Mouse (Mus musculus) CD8-positive naive resting alpha-beta T cell, adult 2 months (primary cell): Measurements from ENCODE around the gene Car6.

Experiments used
- DNase-seq, 2 experiments: peaks; one replicate each; pipeline ENCODE4 v3.0.0; 2022; ENCODE audit warnings: low read depth in 2 of 2, low spot score in 2 of 2

Gene Car6

DNA sequence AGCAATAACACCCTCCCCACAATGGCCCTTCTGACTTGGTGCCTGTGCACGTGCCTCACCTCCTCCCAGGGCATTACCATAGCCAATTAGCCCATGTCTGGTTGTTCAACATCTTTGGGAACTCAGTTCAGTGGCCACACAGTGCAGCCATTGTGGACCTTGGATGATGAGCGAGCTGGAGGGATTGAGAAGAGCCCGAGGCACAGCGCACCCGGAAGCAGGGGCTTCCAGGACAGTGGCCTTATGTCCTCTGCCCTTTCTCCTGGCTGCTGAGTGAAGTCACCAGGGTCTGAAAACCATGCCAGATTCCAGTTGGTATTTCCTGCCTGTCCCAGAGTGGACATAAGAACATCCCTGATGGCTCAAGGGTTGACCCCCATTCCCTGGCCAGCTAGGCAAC is at the start of gene Car6:
Gene Car6 (minus strand): TSS at position 101 of the 400 bp plus-strand sequence.
- DNase-seq, result no peak

DNA sequence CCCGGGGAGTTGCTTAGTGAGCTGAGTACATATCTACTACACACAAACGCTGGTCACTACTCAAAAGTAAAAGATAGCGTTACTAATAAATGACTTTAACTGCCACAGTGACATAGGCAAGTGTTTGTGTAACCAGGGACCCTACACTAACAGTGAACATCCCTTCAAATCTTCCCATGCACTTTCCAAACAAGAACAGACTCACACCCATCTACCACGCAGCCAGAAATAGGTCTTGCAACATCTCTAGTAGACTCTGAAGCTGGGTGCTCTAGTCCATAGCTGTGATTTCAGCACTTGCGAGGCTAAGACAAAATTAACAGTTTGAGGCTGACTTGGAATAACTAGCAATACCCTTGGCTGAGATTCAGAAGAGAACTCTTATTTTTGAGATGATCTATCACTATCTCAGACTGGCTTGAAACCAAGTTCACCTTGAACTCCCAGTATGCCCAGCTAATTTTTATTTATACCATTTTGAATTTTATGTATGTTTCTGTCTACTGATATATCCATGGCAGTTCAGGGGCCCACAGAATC is 48.7 kb upstream of the Car6 start:
- DNase-seq, result no peak

DNA sequence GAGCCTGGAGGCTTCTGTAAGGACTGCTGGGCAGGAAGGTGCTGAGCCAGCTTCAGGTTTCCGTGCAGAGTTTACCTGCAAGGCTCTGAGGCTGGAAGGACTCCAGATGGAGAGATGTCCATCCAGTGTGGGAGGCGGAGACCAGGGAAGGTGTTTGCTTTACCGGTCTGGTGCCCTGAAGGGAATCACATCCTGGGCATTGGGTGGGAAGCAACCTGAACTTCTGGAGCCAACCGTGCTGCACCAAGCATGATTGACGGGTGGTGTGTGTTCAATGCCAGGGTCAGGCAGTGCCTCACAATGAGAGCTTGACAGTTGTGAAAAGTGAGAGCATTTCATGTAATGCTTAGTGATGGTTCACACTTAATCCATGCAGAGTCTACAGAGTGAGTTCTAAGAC is 47.8 kb upstream of the Car6 start:
- no peak for DNase-seq

DNA sequence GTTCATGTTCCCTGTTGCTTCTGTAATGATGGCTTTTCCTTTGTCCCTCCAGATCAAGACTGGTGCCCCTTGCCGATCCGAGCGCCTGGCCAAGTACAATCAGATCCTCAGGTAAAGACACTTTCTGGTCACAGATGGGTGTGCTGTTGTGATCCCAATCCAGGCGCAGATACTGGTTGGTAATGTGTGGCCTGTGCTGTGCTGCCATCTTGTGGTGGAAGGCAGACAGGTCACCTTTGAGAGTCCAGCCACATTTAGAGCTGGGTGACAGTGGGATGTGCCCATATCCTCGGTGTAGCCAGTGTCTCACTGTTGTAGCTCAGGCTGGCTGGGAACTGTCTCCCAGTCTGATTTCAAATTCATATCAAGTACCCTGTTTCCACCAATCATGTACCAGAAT is 46.9 kb upstream of the Car6 start:
- peak; percentile 55 to 70 for DNase-seq

DNA sequence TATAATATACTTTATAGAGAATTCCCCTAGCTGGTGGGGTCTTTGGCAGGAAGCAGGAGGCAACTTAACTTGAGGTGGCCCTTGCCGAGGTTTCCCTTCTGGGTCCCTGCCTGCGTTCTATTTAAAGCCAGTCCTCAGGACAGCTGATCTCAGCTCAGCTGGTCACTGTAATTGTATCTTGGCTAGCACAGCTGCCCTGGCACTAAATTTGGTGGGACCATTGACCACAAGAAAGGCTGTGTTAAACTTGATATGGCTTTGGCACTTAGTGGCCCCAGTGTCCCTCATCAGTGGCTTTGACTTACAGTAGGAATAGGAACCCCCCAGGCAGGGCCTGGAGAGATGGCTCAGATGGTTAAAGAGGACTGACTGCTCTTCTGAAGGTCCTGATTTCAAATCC is 44.7 kb upstream of the Car6 start:
- no peak for DNase-seq

DNA sequence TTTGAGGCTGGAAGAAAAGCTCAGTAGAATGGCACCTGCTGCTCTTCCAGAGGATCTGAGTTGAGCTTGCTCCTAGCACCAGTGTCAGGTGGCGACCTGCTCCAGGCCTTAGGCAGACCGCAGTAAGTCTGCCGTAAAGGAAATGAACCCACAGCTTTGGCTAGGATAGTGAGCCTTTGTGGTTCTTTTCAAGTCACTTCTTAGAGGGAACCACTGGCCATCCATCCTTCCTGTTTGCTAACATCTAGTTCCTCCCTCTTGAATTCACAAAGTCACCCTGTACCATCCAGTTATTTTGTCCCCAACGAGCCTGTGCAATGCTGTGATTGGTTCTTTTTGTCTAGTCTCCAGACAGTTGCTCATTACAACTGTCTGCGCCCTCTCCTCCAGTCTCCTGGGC is 41.6 kb upstream of the Car6 start:
- no peak for DNase-seq

DNA sequence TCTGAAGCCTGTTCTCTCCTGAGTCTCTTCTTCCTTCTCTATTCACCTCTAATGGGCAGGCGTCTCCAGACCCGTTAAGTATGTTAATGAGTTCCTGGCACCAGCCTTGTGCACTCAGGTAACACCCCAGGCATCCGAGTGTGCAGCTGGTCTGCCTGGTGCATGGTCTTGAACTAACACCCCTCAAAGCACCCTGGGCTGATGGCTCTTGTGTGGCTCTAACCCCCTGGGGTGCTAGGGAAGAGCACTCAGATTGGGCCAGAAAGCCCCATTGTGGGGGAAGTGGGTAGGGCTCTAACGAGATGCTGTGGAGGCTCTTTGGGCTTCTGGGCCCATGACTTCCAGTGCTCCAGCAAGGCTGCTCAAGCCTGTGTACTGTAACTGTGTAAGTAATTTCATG is 40.6 kb upstream of the Car6 start:
- no peak for DNase-seq

DNA sequence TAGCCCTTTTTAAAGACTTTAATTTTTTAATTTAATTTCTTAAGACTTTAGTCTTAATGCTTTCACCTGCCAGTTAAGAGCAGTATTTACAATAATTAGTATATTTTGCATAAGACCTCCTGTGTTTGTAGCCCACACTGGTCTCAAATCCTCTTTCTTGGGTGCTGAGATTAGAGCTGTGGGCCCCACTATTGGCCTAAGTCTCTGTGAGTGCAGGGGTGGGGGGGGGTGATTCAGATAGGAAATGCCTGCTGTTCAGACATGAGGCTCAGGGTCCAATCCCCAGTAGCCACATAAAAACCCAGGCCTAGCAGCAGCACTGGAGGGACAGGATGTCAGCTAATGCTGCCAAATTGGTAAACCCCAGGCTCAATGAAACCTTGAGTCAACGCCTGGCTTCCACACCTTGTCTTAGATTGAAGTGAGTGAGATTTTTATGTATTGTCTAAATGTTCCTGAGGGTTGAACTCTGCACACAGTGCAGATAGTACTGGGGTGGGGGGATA is 39.3 kb upstream of the Car6 start:
- no peak for DNase-seq

DNA sequence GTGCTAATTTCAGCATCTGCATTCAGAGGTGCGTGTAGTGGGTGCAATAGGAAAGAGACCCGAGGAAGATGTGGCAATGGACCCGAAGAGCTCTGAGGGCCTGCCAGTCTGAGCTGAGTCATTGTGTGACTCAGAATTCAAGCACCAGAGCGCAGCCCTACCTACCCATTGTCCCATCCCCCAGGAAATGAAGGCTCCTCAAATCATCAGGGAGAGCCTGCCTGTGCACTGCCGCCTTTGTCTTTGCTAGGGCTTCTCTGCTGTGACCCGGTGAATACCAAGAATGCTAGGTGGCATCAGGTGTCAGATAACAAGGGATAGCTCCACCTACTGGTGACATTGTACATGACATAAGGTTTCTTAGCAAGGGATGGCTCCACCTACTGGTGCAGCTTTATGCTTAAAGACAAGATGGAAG is 38.8 kb upstream of the Car6 start:
- peak; percentile 86 to 92 for DNase-seq

DNA sequence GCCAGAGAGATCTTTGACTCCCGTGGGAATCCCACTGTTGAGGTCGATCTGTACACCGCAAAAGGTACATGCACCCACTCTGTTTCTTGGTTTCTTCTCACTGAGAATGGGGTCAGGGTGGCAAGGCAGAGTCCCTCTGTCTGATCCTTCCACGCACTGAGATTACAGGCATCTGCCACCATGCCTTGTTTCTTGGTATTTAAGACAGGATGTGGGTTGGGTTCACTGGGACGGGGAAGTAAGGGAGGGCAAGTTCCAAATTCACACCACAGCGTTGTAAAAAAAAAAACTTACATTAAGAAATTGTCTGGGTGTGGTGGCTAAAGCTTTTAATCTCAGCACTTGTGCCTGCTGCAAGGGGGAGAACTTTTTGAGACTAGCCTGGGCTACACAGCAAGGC is 38.4 kb upstream of the Car6 start:
- peak; percentile 28 to 43 for DNase-seq

DNA sequence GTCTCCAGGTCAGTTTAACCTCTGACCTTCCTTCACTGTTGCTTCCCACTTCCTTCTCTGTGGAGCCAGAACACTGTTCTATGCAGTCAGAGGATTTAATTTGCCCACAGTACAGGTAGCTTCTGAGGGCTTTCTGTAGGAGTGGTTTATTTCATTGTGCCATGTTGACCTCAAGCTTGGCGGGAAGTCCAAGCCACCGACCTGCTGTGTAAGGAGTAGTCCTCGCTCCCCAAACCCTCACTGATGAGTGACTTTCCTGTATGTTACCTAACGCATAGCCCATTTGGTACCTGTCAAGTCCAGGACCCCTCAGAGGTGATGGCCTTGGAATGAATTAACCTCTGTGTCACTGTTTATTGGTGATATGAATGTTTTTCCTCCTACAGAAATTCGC is 38.0 kb upstream of the Car6 start:
- DNase-seq, result no peak

DNA sequence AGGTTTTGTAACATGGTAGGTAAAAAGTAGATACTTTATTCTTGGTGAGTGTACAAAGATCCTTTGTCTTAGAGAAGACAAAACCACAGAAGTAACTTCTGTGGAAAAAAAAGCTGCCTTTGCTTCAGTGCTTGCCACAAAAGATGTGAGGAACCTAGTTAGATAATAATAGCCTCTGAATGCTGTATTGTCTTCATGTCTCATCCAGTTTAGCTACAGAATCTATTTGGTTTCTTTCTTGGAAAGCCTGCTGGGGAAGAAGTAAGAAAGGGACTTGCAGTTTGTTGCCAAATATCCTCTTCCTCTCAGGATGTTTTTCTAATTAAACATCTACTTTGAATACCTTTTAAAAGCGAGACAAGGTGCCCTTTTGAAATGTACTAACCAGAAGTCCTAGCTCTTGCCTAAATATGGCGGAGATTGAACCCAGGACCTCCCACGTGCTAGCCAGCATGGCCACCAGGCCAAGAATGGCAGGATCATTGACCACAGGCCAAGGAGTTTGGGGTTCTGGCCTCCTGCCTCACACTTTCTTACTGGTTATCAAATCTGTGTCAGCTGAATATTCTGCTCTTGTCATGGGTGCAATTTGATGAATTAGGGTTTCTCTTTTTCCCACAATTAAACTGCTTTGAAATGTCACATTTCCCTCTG is 37.4 kb upstream of the Car6 start:
- DNase-seq, result no peak

DNA sequence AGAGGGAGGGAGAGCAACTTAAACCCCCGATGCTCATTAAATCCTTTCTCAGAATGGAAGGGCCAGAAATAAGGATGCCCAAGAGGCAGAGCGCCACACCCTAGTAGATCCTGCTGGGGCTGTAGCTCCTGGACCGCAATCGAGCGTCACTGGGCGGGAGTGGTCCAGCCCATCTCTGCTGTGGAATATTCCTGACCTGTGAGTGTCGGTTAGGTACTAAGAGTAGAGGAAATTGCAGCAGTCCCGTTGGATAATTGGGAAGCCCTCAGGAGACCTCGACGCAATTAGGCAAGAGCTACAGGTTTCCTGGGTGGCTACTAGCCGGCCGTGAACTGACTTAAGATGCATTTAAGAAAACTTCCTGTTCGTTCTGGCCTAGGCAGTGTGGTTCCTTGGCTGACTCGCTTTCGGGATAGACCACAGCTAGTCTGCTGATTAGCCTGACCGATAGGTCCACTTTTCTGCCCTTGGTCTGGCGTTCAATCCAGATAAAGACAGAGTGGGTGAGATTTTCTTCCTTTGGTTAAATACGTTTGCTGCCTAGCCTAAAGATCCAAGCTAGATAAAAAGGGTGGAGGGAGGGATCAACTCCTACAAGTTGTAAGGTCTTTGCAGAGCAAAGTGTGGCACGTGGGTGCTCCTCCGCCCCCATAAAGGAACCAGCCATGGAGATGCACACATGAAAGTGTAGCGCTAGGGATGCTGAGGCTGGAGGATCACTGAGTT is 36.7 kb upstream of the Car6 start:
- DNase-seq, result no peak

DNA sequence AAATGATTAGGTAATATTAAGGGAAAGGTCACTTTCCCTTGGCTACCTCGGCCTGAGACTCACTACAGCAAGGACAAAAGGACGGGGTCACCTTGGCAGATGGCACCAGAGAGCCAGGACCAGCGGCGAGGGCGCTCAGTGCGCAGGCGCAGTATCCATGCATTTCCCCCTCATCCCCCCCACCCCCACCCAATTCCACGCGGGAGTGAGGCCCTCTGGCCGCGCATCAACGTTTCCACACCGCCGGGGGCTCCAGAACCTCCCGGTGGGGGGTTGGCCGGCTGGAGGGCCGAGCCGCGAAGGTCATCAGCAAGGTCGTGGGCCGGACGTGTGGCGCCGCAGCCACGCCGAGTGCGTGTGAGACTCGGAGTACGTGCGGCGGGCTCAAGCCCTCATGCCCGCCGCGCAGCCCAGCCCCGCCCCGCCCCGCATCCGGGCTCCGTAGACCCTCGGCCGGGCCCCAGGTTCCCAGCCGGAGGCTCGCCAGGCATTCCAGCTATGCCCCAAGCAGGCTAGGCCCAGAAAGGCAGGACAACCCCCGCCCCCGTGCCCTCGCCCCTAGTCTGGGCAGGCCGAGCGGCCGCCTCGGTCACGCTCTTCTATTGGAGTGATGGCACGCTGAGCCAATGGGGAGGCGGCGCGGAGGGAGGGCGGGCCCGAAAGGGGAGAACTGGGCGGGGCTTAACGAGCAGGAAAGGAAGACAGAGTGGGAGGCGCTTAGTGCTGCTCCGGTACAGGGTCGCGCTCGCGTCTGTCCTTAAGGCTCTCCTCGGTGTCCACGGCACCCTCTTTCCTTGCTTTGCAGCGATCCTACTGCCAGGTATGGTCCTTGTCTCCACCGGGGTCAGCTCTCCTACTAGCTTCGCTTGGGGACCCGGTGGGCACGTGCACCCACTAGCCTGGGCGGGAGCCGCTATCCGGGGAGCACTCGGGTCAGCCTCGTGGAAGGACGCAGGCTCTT is 35.7 kb upstream of the Car6 start, which contains the start of gene Eno1:
Gene Eno1 (plus strand): TSS at position 201 of the 961 bp plus-strand sequence.
- DNase-seq, result peak; percentile 85 to 94

DNA sequence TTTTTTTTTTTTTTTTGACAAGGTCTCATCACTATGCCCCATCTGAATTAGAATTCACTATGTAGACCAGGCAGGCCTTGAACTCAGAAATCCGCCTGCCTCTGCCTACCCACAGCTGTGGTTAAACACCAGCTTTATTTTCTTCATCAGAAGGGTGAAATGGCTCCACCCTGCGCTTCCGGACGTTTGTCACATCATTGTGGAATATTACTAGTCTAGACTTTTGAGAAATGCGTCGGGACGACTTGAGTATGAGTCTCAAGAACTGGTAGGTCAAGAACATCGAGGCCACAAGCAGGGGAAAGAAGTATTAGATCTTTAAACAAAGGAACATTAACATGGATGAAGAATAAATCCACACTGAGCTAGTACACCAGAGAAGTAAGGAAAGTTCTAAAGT is 34.9 kb upstream of the Car6 start:
- DNase-seq, result no peak

DNA sequence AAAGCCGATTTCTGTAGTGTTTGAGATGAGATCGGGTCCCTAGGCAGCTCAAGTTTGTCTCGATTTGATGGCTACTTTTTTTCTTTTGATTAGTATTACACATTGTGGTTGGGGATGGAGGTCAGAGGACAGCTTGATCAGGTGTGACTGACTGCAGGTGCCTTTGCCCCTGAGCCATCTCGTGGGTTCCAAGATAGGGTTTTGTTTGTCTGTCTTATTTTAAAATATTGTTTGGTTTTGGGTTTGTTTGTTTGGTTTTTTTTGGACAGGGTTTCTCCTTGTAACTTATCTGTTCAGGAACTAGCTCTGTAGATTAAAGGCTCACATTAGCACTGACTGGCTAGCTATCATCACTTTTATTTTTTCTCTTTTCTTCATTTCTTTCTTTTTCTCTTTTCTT is 34.5 kb upstream of the Car6 start:
- no peak for DNase-seq

DNA sequence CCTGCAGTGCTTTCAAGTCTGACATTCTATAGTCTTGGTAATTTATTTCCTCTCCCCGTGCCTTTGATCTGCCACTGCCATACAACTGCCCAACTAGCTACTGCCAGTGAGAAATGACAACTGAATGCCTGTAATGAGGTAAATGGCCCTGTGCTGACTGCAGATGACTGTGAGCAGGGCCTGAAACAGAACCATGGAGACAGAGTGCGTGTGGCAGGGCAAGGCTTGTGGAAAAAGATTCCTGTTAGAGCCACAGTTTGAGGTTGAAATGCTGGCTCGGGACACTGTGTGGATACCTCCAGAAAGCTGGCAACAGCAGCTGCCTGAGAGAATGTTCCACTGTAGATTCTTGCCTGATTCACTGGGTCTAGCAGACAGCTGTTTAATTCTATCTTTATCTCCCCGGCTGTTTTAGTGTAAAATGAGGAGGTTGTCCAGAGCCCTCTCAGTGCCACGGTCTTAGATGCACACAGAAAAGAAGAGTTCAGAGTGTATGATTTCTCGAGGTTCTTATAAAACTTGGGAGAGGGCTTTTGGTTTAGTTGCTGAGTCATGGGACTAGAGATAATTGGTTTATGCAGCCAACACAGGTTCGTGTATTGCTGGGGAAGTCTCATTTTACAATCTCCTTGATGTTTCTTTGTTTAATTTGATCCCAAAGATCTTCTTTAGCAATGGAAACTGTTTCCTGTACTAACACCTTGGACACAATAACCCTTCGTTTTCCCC is 33.6 kb upstream of the Car6 start:
- no peak for DNase-seq

DNA sequence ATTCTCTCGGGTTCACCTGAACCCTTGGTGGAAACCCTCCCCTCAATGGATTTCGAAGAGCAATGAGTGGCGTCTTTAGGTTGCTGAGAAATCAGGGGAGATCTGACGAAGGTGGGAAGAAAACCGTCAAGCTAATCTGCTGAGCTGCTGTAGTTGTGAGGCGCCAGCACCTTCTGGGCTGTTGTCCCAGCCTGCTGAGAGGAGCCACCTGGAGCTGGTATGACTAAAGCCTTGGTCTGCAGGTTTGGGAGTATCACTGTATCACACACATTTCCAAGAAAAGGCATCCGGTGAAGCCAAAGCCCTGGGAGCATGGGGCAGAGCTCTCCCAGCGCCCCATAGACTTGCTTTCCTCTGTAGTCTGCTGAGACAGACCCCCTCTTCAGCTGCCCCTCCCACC is 30.7 kb upstream of the Car6 start:
- DNase-seq, result no peak

DNA sequence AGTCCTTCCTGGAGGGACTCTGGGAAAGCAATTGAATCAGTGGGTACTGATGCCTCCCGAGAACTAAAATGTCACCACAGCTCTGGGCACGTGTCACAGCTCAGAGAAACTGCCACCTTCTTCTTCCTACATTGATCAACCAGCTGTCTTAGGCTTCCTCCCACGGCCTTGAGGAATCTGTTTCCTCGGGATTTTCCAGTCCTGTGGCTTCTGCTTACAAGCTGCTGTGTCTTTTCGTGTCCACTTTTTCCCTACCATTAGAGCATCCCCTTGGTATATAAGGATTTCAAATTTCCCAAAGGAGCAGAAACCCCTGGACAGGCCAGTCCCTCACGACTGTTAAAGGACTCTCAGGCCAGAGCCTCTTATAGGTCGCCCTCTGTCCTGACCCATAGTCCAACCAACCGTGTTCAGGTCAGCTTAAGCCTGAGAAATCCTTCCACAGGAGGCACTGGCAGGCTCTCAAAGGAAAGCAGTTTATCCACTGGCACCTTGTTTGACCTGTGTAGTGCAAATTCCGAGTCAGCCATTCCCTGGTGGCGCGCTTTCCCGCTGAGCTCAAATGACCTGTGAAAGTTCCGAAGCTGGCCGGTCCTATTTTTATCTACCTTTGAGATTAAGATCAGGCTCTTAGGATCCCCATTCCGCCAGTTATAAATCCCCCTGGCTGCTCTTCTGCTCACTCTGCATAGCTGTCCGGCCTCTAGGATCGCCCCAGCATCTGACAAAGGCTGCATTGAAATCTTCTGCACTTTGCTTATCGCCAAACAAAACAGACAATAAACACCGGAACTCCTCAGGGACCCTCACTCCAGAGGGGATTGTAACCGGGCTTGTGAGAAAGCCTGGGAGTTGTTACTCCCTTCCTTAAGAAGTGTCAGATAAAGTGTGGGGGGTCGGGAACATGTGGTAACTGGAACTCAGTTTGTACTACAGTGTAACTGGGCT is 29.6 kb upstream of the Car6 start:
- no peak for DNase-seq
